Mouse (Mus musculus): ENCODE data around the gene M1ap.

- TF ChIP-seq CTCF (IDR thresholded peaks at IDR 0.05) (peak; percentile 59), POLR2A (IDR thresholded peaks at IDR 0.05; ENCODE audit: insufficient read depth, low read depth, low read length) (no peak)
These were observed 37.4 kb upstream of the M1ap start for GRCm38 (mm10) chr6:82909136-82909855.
